Mouse (Mus musculus): ENCODE results near the gene Ngfr. TPM values are rescaled to one million over a fixed set of nuclear protein-coding genes. Genes with fewer than 3 reads are reported as not detected.

Gene Ngfr
- total RNA-seq, 2 experiments from 2014 or later: 8.1 to 8.5 TPM

GRCm38 (mm10) chr11:95520456-95521072 lies 67.0 kb downstream of the Ngfr start:
- DNase-seq: peak; percentile 93

GRCm38 (mm10) chr11:95519996-95520395 lies 67.5 kb downstream of the Ngfr start:
- no peak for DNase-seq

- no peak for DNase-seq
Measured at GRCm38 (mm10) chr11:95519299-95519698, 68.2 kb downstream of the Ngfr start.

Other genes starting within 250 kb of the Ngfr start
- gene Slc35b1, start 203.0 kb downstream of the Ngfr start, total RNA-seq (2021): 10 to 100 TPM; 42.7 to 43.8 TPM
- gene Spop, start 173.7 kb downstream of the Ngfr start, total RNA-seq (2021): 100 to 1,000 TPM; 192 to 216 TPM
- 1 to 10 TPM in 1 of 2 experiments, under 1 TPM in 1; 0.87 to 1.1 TPM for gene Nxph3, start 73.2 kb downstream of the Ngfr start, total RNA-seq (2021)
- 100 to 1,000 TPM; 139 to 155 TPM for gene Phb, start 79.2 kb upstream of the Ngfr start, total RNA-seq (2021)
- gene Zfp652, start 124.9 kb upstream of the Ngfr start, total RNA-seq (2021): 10 to 100 TPM; 51.1 to 54.5 TPM
- gene B130006D01Rik, start 135.9 kb upstream of the Ngfr start, total RNA-seq (2021): under 1 TPM; 0.42 to 0.90 TPM
- 100 to 1,000 TPM; 131 to 134 TPM for gene Phospho1, start 236.8 kb upstream of the Ngfr start, total RNA-seq (2021)
- gene Gngt2, start 249.5 kb upstream of the Ngfr start, total RNA-seq (2021): 1 to 10 TPM; 7.0 to 9.4 TPM